Mouse (Mus musculus) liver, postnatal 0 days (tissue): ENCODE measurements around the gene Dcun1d2.

ENCODE experiments used
- CTCF ChIP-seq: sonication (generic); IDR thresholded peaks from 2 replicates; pipeline ENCODE4 v1.5.1; 2016; ENCODE audit warnings: antibody characterized with exemption, low read depth
- EP300 ChIP-seq: IDR thresholded peaks from 2 replicates; pipeline ENCODE4 v1.6.1; 2016; ENCODE audit warnings: antibody characterized with exemption, low read depth, mild to moderate bottlenecking

DNA sequence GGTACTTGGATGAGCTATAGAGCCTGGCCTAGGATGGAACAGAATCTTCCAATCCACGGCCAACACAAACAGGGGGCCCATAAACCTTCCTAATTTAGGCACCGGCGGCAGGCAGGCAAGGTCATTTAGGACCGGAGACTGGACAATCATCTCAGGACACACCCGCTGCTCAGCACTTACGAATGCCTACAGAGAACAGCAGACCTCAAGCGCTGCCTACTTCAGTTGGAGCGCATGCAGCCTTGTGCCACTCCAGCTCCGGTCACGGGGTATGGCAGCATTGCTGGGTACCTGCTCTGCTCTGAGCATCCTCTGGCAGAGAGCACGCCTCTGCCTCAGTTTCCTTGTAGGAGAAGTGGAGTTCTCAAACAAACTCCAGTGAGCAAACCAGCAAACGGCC is 58.1 kb downstream of the Dcun1d2 start:
- TF ChIP-seq EP300 (no peak), CTCF (no peak)
